Mouse (Mus musculus) olfactory bulb, adult 2 months (tissue): Measurements from ENCODE around the gene N4bp3.

ENCODE experiments used
- CTCF ChIP-seq: fragments of 200-500 bp; IDR thresholded peaks from 2 replicates; pipeline ENCODE4 v1.5.1; 2012; ENCODE audit warnings: low read depth, mild to moderate bottlenecking, low read length, moderate library complexity; ENCODE audit not compliant: insufficient read depth
- POLR2A ChIP-seq: fragments of 200-500 bp; IDR thresholded peaks from 2 replicates; pipeline ENCODE4 v1.6.1; 2012; ENCODE audit warnings: mild to moderate bottlenecking, low read depth, low read length, moderate library complexity; ENCODE audit not compliant: insufficient read depth

DNA sequence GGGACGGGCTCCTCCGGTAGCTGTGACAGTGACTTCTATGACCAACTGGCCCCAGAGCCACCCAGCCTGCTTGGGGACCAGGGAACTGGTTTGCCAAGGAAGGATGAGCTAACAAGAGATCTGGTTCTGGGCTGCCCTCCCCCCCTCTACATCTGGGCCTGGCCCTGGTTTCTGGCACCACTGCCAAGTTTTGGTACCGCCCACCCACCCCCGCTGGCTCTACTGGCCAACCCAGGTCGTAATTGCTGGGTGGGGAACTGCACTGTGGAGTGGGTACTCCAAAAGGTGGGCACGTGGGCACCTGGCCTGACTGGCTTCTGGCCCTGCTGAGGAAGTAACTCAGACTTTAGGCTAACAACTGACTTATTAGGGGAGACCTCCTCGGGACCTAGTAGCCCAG is 9.9 kb downstream of the N4bp3 start:
- no peak for TF ChIP-seq POLR2A
- no peak for TF ChIP-seq CTCF
